Mouse (Mus musculus) kidney, embryonic 16.5 days (tissue): Measurements from ENCODE around the gene Map4k2. TPM values are rescaled to one million over a fixed set of nuclear protein-coding genes. Genes with fewer than 3 reads are reported as not detected.

Experiments used
- ATAC-seq: fragments of 200-750 bp; cut with Nextera tagmentation; 2 replicates; pipeline ENCODE4 v1.8.0; 2017; ENCODE audit warnings: moderate TSS enrichment; ENCODE audit not compliant: low FRiP score, low TSS enrichment
- H3K27ac ChIP-seq: fragments of 300-500 bp; sonication (generic); 2 replicates; pipeline ENCODE4 v1.5.1; 2014; ENCODE audit warnings: low read length
- H3K27me3 ChIP-seq: fragments of 300-500 bp; sonication (generic); 2 replicates; pipeline ENCODE4 v1.6.1; 2014; ENCODE audit warnings: low read length, control low read depth, mixed read lengths; ENCODE audit not compliant: insufficient read depth
- H3K36me3 ChIP-seq: fragments of 300-500 bp; sonication (generic); 2 replicates; pipeline ENCODE4 v1.6.1; 2014; ENCODE audit warnings: low read length, control low read depth, mixed read lengths; ENCODE audit not compliant: insufficient read depth
- H3K4me1 ChIP-seq: fragments of 300-500 bp; sonication (generic); 2 replicates; pipeline ENCODE4 v1.6.1; 2014; ENCODE audit warnings: low read length, control low read depth, mixed read lengths; ENCODE audit not compliant: insufficient read depth
- H3K4me2 ChIP-seq: fragments of 300-500 bp; sonication (generic); replicated peaks from 2 replicates; pipeline ENCODE4 v1.6.1; 2014; ENCODE audit warnings: low read depth, low read length
- H3K4me3 ChIP-seq: fragments of 300-500 bp; sonication (generic); 2 replicates; pipeline ENCODE4 v1.5.1; 2014; ENCODE audit warnings: mild to moderate bottlenecking, low read length
- H3K9ac ChIP-seq: fragments of 300-500 bp; sonication (generic); replicated peaks from 2 replicates; pipeline ENCODE4 v1.6.1; 2014; ENCODE audit warnings: low read length
- H3K9me3 ChIP-seq: fragments of 300-500 bp; sonication (generic); 2 replicates; pipeline ENCODE4 v1.6.1; 2016; ENCODE audit warnings: low read length, control low read depth
- WGBS: fragments of 180-500 bp; shearing (Covaris S2); extraction: QIAGEN DNeasy Blood & Tissue Kit; methylation state at CpG from one replicate; pipeline ENCODE4 v1.1.7; 2014; 5-methylcytosine and 5-hydroxymethylcytosine counted together
- polyA plus RNA-seq: library from polyadenylated mRNA; unstranded; fragments of >200 nt; fragmentation: Nextera tagmentation; extraction: Ambion mirVana; gene quantifications from 2 replicates; pipeline ENCODE4 v1.2.1, GENCODE M21; 2015

Gene Map4k2
- polyA plus RNA-seq, 1 experiment from 2014 or later: 25.9 TPM

- no peaks in the 10 kb centered on the region for H3K27me3 ChIP-seq
- H3K4me3 ChIP-seq: peak overlapping the region; percentile 87
- peaks cover 31% of the 10 kb centered on the region for H3K4me1 ChIP-seq
- peaks cover 22% of the 10 kb centered on the region for H3K36me3 ChIP-seq
- peak overlapping the region; percentile 64 for H3K9ac ChIP-seq
- WGBS: 56% methylated on average over 9 of the region's 9 CpGs
- peak; percentile 12 for ATAC-seq
- H3K9me3 ChIP-seq: no peaks in the 10 kb centered on the region
- peak overlapping the region; percentile 94 for H3K4me2 ChIP-seq
- H3K27ac ChIP-seq: peak overlapping the region; percentile 82
Observed at GRCm38 (mm10) chr19:6333761-6334595, 7.0 kb upstream of the Map4k2 start.

- Histone ChIP-seq H3K4me1 (peaks cover 39% of the 10 kb centered on the region), H3K36me3 (peaks cover 31% of the 10 kb centered on the region), H3K4me2 (peak within 1 kb of the TSS; percentile 94), H3K4me3 (peak within 1 kb of the TSS; percentile 87), H3K27ac (peak within 1 kb of the TSS; percentile 82), H3K9me3 (no peaks in the 10 kb centered on the region), H3K9ac (peak within 1 kb of the TSS; percentile 85), H3K27me3 (no peaks in the 10 kb centered on the region)
- peak; percentile 93 for ATAC-seq
- under 1% methylated on average over 40 of the region's 43 CpGs for WGBS
Observed at GRCm38 (mm10) chr19:6334673-6335457, 6.1 kb upstream of the Map4k2 start, which contains the start of gene Men1. Gene Men1, plus strand, starts transcription at chr19:6334979.

- H3K4me1 ChIP-seq: peaks cover 45% of the 10 kb centered on the region
Observed at GRCm38 (mm10) chr19:6335458-6335827, 5.5 kb upstream of the Map4k2 start.

GRCm38 (mm10) chr19:6336920-6337319 lies 4.0 kb upstream of the Map4k2 start:
- Histone ChIP-seq H3K9me3 (no peaks in the 10 kb centered on the region), H3K9ac (peak overlapping the region; percentile 85), H3K4me1 (peaks cover 42% of the 10 kb centered on the region), H3K4me2 (peak overlapping the region; percentile 94), H3K4me3 (no peak overlapping the region), H3K27ac (no peak overlapping the region), H3K36me3 (peaks cover 32% of the 10 kb centered on the region), H3K27me3 (no peaks in the 10 kb centered on the region)
- no peak for ATAC-seq
- WGBS: 89% methylated on average over 10 of the region's 10 CpGs

More at GRCm38 (mm10) chr19:6335458-6335827, 5.5 kb upstream of the Map4k2 start:
- Histone ChIP-seq H3K4me3 (peak overlapping the region; percentile 87), H3K27ac (peak overlapping the region; percentile 70), H3K27me3 (no peaks in the 10 kb centered on the region), H3K9ac (peak overlapping the region; percentile 85), H3K36me3 (peaks cover 32% of the 10 kb centered on the region), H3K4me2 (peak overlapping the region; percentile 94), H3K9me3 (no peaks in the 10 kb centered on the region)
- under 1% methylated on average over 23 of the region's 25 CpGs for WGBS
- peak; percentile 3; the same call in 1 of the 2 replicates for ATAC-seq

GRCm38 (mm10) chr19:6338171-6338570 lies 2.8 kb upstream of the Map4k2 start:
- Histone ChIP-seq H3K4me2 (no peak overlapping the region), H3K27me3 (no peaks in the 10 kb centered on the region), H3K9me3 (no peaks in the 10 kb centered on the region), H3K4me1 (peaks cover 42% of the 10 kb centered on the region), H3K4me3 (no peak overlapping the region), H3K9ac (no peak overlapping the region), H3K36me3 (peaks cover 32% of the 10 kb centered on the region), H3K27ac (no peak overlapping the region)
- 98% methylated on average over 7 of the region's 7 CpGs for WGBS
- ATAC-seq: no peak

GRCm38 (mm10) chr19:6338716-6339115 lies 2.2 kb upstream of the Map4k2 start:
- no peak for ATAC-seq
- Histone ChIP-seq H3K9me3 (no peaks in the 10 kb centered on the region), H3K27ac (no peak overlapping the region), H3K9ac (no peak overlapping the region), H3K36me3 (peaks cover 32% of the 10 kb centered on the region), H3K27me3 (no peaks in the 10 kb centered on the region), H3K4me3 (no peak overlapping the region), H3K4me1 (peaks cover 46% of the 10 kb centered on the region), H3K4me2 (no peak overlapping the region)
- WGBS: 88% methylated on average over 11 of the region's 11 CpGs

GRCm38 (mm10) chr19:6339191-6339590 lies 1.7 kb upstream of the Map4k2 start:
- H3K4me2 ChIP-seq: no peak overlapping the region
- WGBS: 88% methylated on average over 6 of the region's 6 CpGs
- no peak overlapping the region for H3K4me3 ChIP-seq
- H3K27me3 ChIP-seq: no peaks in the 10 kb centered on the region
- no peak overlapping the region for H3K9ac ChIP-seq
- no peak for ATAC-seq
- peaks cover 43% of the 10 kb centered on the region for H3K4me1 ChIP-seq
- no peaks in the 10 kb centered on the region for H3K9me3 ChIP-seq
- peaks cover 37% of the 10 kb centered on the region for H3K36me3 ChIP-seq
- peak overlapping the region; percentile 65; the same call in 1 of the 2 replicates for H3K27ac ChIP-seq

GRCm38 (mm10) chr19:6339890-6340504 lies 938 bp upstream of the Map4k2 start:
- H3K9ac ChIP-seq: peak overlapping the region; percentile 46
- peaks cover 40% of the 10 kb centered on the region for H3K4me1 ChIP-seq
- H3K4me3 ChIP-seq: peak overlapping the region; percentile 82
- 0 out of 2 replicates have a peak, but pooled peaks have one; percentile 29 for ATAC-seq
- peak overlapping the region; percentile 65 for H3K27ac ChIP-seq
- peak overlapping the region; percentile 99 for H3K4me2 ChIP-seq
- H3K9me3 ChIP-seq: no peaks in the 10 kb centered on the region
- no peaks in the 10 kb centered on the region for H3K27me3 ChIP-seq
- 45% methylated on average over 15 of the region's 15 CpGs for WGBS
- H3K36me3 ChIP-seq: peaks cover 38% of the 10 kb centered on the region

- H3K36me3 ChIP-seq: peaks cover 53% of the 10 kb centered on the region
- H3K4me2 ChIP-seq: peak overlapping the region; percentile 99
- peak overlapping the region; percentile 77 for H3K9ac ChIP-seq
- peak overlapping the region; percentile 82 for H3K4me3 ChIP-seq
- WGBS: 8% methylated on average over 23 of the region's 23 CpGs
- H3K9me3 ChIP-seq: no peaks in the 10 kb centered on the region
- H3K27ac ChIP-seq: peak overlapping the region; percentile 65
- H3K4me1 ChIP-seq: peaks cover 29% of the 10 kb centered on the region
- H3K27me3 ChIP-seq: no peaks in the 10 kb centered on the region
- ATAC-seq: no peak; the same call in 1 of the 2 replicates
Observed at GRCm38 (mm10) chr19:6341453-6342077, 630 bp downstream of the Map4k2 start.
